Mouse (Mus musculus): ENCODE results near the gene Fam222b. TPM values are rescaled to one million over a fixed set of nuclear protein-coding genes. Genes with fewer than 3 reads are reported as not detected.
A peak's percentile ranks its signal among the peaks of the same experiment; 100 is the strongest.
"Not testable (repeated sequence)": the region's sequence is repeated elsewhere in the genome, so short reads cannot be mapped to it uniquely, and the experiment has no call there.

Fam222b gene
- polyA plus RNA-seq, 1 experiment from 2014 or later = 14.1 TPM

- no peak overlapping the region for H3K4me3 ChIP-seq
- no peaks in the 10 kb centered on the region for H3K9me3 ChIP-seq (replicated peaks)
- no peak for ATAC-seq (replicated peaks; ENCODE audit: insufficient number of reproducible peaks, insufficient read depth, low FRiP score, low read depth)
- no peaks in the 10 kb centered on the region for H3K27me3 ChIP-seq
- no peak overlapping the region for H3K4me2 ChIP-seq
- H3K4me1 ChIP-seq (replicated peaks) = peaks cover 49% of the 10 kb centered on the region
- H3K9ac ChIP-seq = no peak overlapping the region
- H3K27ac ChIP-seq = no peak overlapping the region
- H3K36me3 ChIP-seq = no peaks in the 10 kb centered on the region
These were observed 24.0 kb downstream of the Fam222b start for GRCm38 (mm10) chr11:78118467-78118866.

GRCm38 (mm10) chr11:78119898-78120297 lies 25.4 kb downstream of the Fam222b start:
- peaks cover 43% of the 10 kb centered on the region for H3K4me1 ChIP-seq (replicated peaks)
- no peak overlapping the region for H3K4me3 ChIP-seq
- H3K27ac ChIP-seq = 0 out of 2 replicates have a peak overlapping the region, but pooled peaks have one; percentile 16
- no peak for ATAC-seq (replicated peaks; ENCODE audit: insufficient number of reproducible peaks, insufficient read depth, low FRiP score, low read depth)
- no peaks in the 10 kb centered on the region for H3K9me3 ChIP-seq (replicated peaks)
- 60% methylated on average over 8 of the region's 8 CpGs for WGBS
- H3K27me3 ChIP-seq = no peaks in the 10 kb centered on the region
- H3K4me2 ChIP-seq = no peak overlapping the region
- H3K9ac ChIP-seq = no peak overlapping the region
- H3K36me3 ChIP-seq = no peaks in the 10 kb centered on the region

DNA sequence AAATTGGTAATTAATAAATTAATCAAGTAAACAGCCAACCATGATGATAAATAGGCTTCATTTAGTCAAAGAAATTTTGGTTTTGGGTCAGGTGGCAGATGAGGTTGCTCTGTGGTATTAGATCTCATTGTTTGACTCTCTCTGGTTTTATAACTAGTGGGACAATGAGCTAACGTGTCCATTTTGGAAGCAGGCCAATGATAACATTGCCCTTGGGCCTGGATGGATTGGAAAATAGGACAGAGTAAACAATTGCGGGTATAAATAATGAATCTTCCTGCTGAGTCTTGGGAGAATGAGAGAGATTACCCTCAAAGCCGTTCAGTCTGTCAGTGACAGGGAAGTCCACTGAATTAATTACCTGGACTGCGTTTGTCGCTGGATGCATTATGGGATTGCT lies 26.7 kb downstream of the Fam222b start:
- no peaks in the 10 kb centered on the region for H3K36me3 ChIP-seq
- no peaks in the 10 kb centered on the region for H3K9me3 ChIP-seq (replicated peaks)
- H3K4me1 ChIP-seq (replicated peaks) = peaks cover 38% of the 10 kb centered on the region
- H3K27me3 ChIP-seq = no peaks in the 10 kb centered on the region
- WGBS = 44% methylated on average over 5 of the region's 5 CpGs
- H3K27ac ChIP-seq = 0 out of 2 replicates have a peak overlapping the region, but pooled peaks have one; percentile 16
- no peak for ATAC-seq (replicated peaks; ENCODE audit: insufficient number of reproducible peaks, insufficient read depth, low FRiP score, low read depth)
- H3K4me2 ChIP-seq = no peak overlapping the region
- no peak overlapping the region for H3K9ac ChIP-seq
- no peak overlapping the region for H3K4me3 ChIP-seq

DNA sequence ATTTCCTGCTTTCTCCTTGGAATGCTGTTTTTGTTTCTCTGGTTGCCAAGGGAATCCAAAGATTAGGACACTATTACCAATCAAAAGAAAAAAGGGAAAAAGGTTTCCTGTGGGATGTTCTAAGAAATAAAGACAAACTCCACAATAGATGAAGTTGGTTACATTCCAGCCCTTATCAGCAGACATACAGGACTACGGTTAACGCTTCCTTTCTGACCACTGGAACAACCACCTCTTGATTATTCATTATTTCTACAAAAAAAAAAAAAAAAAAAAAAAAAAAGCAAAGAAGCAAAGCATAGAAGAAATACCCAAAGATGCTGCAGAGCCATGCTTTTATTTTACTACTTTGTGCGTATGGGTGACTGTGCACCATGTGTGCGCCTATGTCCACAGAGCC lies 28.4 kb downstream of the Fam222b start:
- Histone ChIP-seq H3K4me1 (replicated peaks) (peaks cover 33% of the 10 kb centered on the region), H3K27me3 (no peaks in the 10 kb centered on the region)
- ATAC-seq (replicated peaks; ENCODE audit: insufficient number of reproducible peaks, insufficient read depth, low FRiP score, low read depth) = no peak

GRCm38 (mm10) chr11:78123782-78124181 lies 29.3 kb downstream of the Fam222b start:
- H3K27me3 ChIP-seq = no peaks in the 10 kb centered on the region
- H3K9ac ChIP-seq = no peak overlapping the region
- H3K9me3 ChIP-seq (replicated peaks) = no peaks in the 10 kb centered on the region
- H3K4me1 ChIP-seq (replicated peaks) = peaks cover 33% of the 10 kb centered on the region
- no peak overlapping the region for H3K4me2 ChIP-seq
- no peak for ATAC-seq (replicated peaks; ENCODE audit: insufficient number of reproducible peaks, insufficient read depth, low FRiP score, low read depth)
- no peaks in the 10 kb centered on the region for H3K36me3 ChIP-seq
- H3K27ac ChIP-seq = no peak overlapping the region
- H3K4me3 ChIP-seq = no peak overlapping the region

More for the DNA sequence above, 28.4 kb downstream of the Fam222b start:
- H3K9ac ChIP-seq = no peak overlapping the region
- no peak overlapping the region for H3K4me2 ChIP-seq
- WGBS = 66% methylated on average over 4 of the region's 4 CpGs
- no peak overlapping the region for H3K4me3 ChIP-seq
- no peak overlapping the region for H3K27ac ChIP-seq
- no peaks in the 10 kb centered on the region for H3K36me3 ChIP-seq
- no peaks in the 10 kb centered on the region for H3K9me3 ChIP-seq (replicated peaks)

DNA sequence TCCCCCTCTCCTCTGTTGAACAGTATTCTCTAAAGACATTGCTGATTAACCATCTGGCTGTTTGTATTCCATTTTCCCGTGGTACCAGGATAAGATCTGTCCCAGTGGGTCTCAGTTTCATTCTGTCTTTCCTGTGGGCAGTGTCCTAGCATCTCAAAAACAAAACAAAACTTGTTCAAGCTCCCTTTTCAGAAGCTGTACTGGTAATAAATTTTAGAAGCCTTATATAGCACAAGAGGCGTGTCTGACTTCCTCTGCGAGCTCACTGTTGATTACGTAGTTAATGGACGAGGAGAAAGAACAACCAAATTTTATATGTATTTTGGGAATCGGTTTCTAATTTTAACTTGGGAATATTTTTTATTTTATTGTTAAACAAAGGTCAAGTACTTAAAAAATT lies 31.2 kb downstream of the Fam222b start:
- Histone ChIP-seq H3K4me2 (no peak overlapping the region), H3K27ac (no peak overlapping the region), H3K9ac (no peak overlapping the region), H3K4me1 (replicated peaks) (peaks cover 23% of the 10 kb centered on the region), H3K36me3 (no peaks in the 10 kb centered on the region), H3K4me3 (no peak overlapping the region), H3K27me3 (no peaks in the 10 kb centered on the region), H3K9me3 (replicated peaks) (no peaks in the 10 kb centered on the region)
- no peak for ATAC-seq (replicated peaks; ENCODE audit: insufficient number of reproducible peaks, insufficient read depth, low FRiP score, low read depth)
- WGBS = 65% methylated on average over 6 of the region's 6 CpGs

DNA sequence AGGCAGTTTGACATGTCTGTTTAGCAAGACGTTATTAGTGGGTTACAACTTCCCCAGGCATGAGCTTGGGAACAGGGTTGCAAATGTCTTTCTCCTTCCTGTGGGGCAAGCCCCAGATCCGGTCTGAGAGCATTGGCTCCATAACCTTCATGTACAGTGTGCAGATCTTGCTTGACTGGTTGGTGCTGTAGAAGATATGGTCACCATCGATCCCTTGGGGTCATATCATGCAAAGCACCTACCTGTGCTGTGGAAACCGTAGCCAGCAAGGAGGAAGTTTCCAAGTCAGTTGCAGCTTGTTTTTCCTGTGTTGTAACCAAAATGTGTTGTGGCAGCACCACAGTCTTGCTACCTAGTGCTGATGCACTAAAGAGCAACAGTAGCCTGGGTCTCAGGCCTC lies 32.3 kb downstream of the Fam222b start:
- Histone ChIP-seq H3K27ac (no peak overlapping the region), H3K4me2 (no peak overlapping the region), H3K9me3 (replicated peaks) (no peaks in the 10 kb centered on the region), H3K36me3 (no peaks in the 10 kb centered on the region), H3K9ac (no peak overlapping the region), H3K4me3 (no peak overlapping the region), H3K4me1 (replicated peaks) (peaks cover 17% of the 10 kb centered on the region), H3K27me3 (no peaks in the 10 kb centered on the region)
- 69% methylated on average over 4 of the region's 4 CpGs for WGBS
- no peak for ATAC-seq (replicated peaks; ENCODE audit: insufficient number of reproducible peaks, insufficient read depth, low FRiP score, low read depth)

- Histone ChIP-seq H3K4me2 (no peak overlapping the region), H3K4me3 (no peak overlapping the region), H3K36me3 (no peaks in the 10 kb centered on the region), H3K9ac (no peak overlapping the region), H3K27ac (peak overlapping the region; percentile 31; the same call in 1 of the 2 replicates), H3K4me1 (replicated peaks) (peaks cover 22% of the 10 kb centered on the region), H3K27me3 (no peaks in the 10 kb centered on the region), H3K9me3 (replicated peaks) (no peaks in the 10 kb centered on the region)
- WGBS = 54% methylated on average over 8 of the region's 8 CpGs
- ATAC-seq (replicated peaks; ENCODE audit: insufficient number of reproducible peaks, insufficient read depth, low FRiP score, low read depth) = no peak
These were observed 35.0 kb downstream of the Fam222b start for GRCm38 (mm10) chr11:78129458-78129857.

DNA sequence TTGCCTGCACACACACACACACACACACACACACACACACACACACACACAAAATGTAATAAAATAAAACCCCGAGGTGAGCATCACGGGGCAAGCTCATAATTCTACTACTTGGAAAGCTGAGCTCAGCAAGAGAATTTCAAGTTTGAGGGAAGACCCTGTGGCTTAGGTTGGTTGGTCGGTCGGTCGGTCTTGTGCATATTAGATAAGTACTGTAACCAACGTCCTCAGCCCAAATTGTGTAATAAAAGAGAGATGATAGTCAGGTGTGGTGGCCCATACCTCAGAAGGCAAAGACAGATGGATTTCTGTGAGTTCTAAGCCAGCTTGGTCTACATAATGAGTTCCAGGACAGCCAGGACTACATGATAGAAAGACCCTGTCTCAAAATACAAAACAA lies 39.5 kb downstream of the Fam222b start:
- H3K4me2 ChIP-seq = no peak overlapping the region
- no peaks in the 10 kb centered on the region for H3K9me3 ChIP-seq (replicated peaks)
- no peaks in the 10 kb centered on the region for H3K36me3 ChIP-seq
- H3K4me1 ChIP-seq (replicated peaks) = peaks cover 23% of the 10 kb centered on the region
- no peaks in the 10 kb centered on the region for H3K27me3 ChIP-seq
- H3K4me3 ChIP-seq = no peak overlapping the region
- 91% methylated on average over 6 of the region's 6 CpGs for WGBS
- no peak overlapping the region for H3K9ac ChIP-seq
- no peak overlapping the region for H3K27ac ChIP-seq
- ATAC-seq (replicated peaks; ENCODE audit: insufficient number of reproducible peaks, insufficient read depth, low FRiP score, low read depth) = no peak

DNA sequence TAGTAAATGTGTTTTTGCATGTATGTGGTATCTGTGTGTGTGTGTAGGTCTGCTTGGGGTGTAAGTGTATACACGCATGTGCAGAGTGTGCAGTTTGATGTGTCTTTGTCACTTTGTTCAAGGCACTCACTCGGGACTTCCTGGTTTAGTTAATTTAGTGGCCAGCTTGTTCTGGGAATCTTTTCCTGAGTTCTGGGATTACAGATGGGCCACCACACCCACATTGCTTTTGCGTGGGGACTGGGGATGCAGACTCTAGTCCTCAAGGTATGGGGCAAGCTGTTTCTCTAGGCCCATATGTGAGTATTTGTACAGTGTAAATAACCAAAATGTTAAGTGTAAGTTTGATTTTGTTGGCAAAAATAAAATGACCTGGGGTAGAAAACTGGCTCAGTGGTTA lies 39.9 kb downstream of the Fam222b start:
- whole genome bisulfite sequencing = 78% methylated on average over 3 of the region's 3 CpGs
- Histone ChIP-seq H3K4me1 (replicated peaks) (peaks cover 19% of the 10 kb centered on the region), H3K27me3 (no peaks in the 10 kb centered on the region), H3K9me3 (replicated peaks) (no peaks in the 10 kb centered on the region), H3K9ac (no peak overlapping the region), H3K4me3 (no peak overlapping the region), H3K4me2 (no peak overlapping the region), H3K36me3 (no peaks in the 10 kb centered on the region), H3K27ac (no peak overlapping the region)
- ATAC-seq (replicated peaks; ENCODE audit: insufficient number of reproducible peaks, insufficient read depth, low FRiP score, low read depth) = no peak

DNA sequence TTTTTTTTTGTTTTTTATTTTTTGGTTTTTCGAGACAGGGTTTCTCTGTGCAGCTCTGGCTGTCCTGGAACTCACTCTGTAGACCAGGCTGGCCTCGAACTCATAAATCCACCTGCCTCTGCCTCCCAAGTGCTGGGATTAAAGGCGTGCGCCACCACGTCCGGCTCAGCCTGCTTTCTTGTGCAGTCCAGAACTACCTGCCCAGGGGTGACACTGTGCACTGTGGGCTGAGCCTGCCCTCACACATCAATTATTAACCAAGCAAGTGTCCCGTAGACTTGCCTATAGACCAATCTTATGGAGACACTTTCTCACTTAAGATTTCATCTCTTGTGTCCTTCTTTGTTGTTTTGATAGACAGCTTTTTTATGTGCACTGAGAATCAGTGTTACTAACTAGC lies 40.9 kb downstream of the Fam222b start:
- not testable (repeated sequence) for H3K36me3 ChIP-seq; H3K9me3 ChIP-seq (replicated peaks); ATAC-seq (replicated peaks; ENCODE audit: insufficient number of reproducible peaks, insufficient read depth, low FRiP score, low read depth); H3K9ac ChIP-seq; H3K27me3 ChIP-seq; H3K27ac ChIP-seq; H3K4me3 ChIP-seq; H3K4me2 ChIP-seq
- H3K4me1 ChIP-seq (replicated peaks) = peaks cover 21% of the 10 kb centered on the region
- 84% methylated on average over 7 of the region's 7 CpGs for WGBS

GRCm38 (mm10) chr11:78136132-78136531 lies 41.7 kb downstream of the Fam222b start:
- H3K4me1 ChIP-seq (replicated peaks) = peaks cover 29% of the 10 kb centered on the region

More at GRCm38 (mm10) chr11:78136132-78136531, 41.7 kb downstream of the Fam222b start:
- no peak overlapping the region for H3K4me2 ChIP-seq
- ATAC-seq (replicated peaks; ENCODE audit: insufficient number of reproducible peaks, insufficient read depth, low FRiP score, low read depth) = no peak
- no peaks in the 10 kb centered on the region for H3K9me3 ChIP-seq (replicated peaks)
- no peaks in the 10 kb centered on the region for H3K27me3 ChIP-seq
- no peak overlapping the region for H3K27ac ChIP-seq
- H3K36me3 ChIP-seq = no peaks in the 10 kb centered on the region
- no peak overlapping the region for H3K4me3 ChIP-seq
- 56% methylated on average over 1 of the region's 1 CpGs for WGBS
- no peak overlapping the region for H3K9ac ChIP-seq

All from heart, embryonic 15.5 days (tissue).